Mouse (Mus musculus) small intestine, adult 2 months (tissue): ENCODE results near the gene 2210010C04Rik. TPM values are rescaled to one million over a fixed set of nuclear protein-coding genes. Genes with fewer than 3 reads are reported as not detected.

ENCODE experiments used
- H3K27ac ChIP-seq: fragments of 200-500 bp; 2 replicates; pipeline ENCODE4 v1.5.1; 2012; ENCODE audit warnings: low read depth, low read length, control low read depth, inconsistent platforms; ENCODE audit not compliant: insufficient read depth
- H3K27me3 ChIP-seq: fragments of 200-500 bp; 2 replicates; pipeline ENCODE4 v1.6.1; 2012; ENCODE audit warnings: mild to moderate bottlenecking, moderate library complexity, low read length, inconsistent platforms; ENCODE audit not compliant: control insufficient read depth, insufficient read depth
- H3K36me3 ChIP-seq: fragments of 200-500 bp; 2 replicates; pipeline ENCODE4 v1.6.1; 2012; ENCODE audit warnings: mild to moderate bottlenecking, low read length, control low read depth, inconsistent platforms; ENCODE audit not compliant: control insufficient read depth, insufficient read depth
- H3K4me1 ChIP-seq: fragments of 200-500 bp; 2 replicates; pipeline ENCODE4 v1.6.1; 2012; ENCODE audit warnings: low read length, inconsistent platforms, mixed read lengths; ENCODE audit not compliant: control insufficient read depth, insufficient read depth, insufficient read length
- H3K4me3 ChIP-seq: fragments of 200-500 bp; 2 replicates; pipeline ENCODE4 v1.5.1; 2012; ENCODE audit warnings: low read depth, mild to moderate bottlenecking, control low read depth, inconsistent platforms, low read length, moderate library complexity
- CTCF ChIP-seq: fragments of 200-500 bp; IDR thresholded peaks from 2 replicates; pipeline ENCODE4 v1.5.1; 2012; ENCODE audit warnings: low read depth, mild to moderate bottlenecking, control low read depth, inconsistent platforms, low read length, moderate library complexity, mixed read lengths; ENCODE audit not compliant: insufficient replicate concordance, insufficient read length; ENCODE audit errors: extremely low read depth
- POLR2A ChIP-seq: fragments of 200-500 bp; IDR thresholded peaks from 2 replicates; pipeline ENCODE4 v1.6.1; 2012; ENCODE audit warnings: low read depth, mild to moderate bottlenecking, control low read depth, inconsistent platforms, low read length, moderate library complexity
- WGBS: fragments of 180-500 bp; shearing (Covaris S2); methylation state at CpG from one replicate; pipeline ENCODE4 v1.1.7; 2018; 5-methylcytosine and 5-hydroxymethylcytosine counted together
- polyA plus RNA-seq: library from polyadenylated mRNA; depleted of rRNA; stranded (reverse); fragments of >200 nt; gene quantifications from 2 replicates; pipeline ENCODE4 v1.2.3, GENCODE M21; 2012

The 2210010C04Rik gene
- polyA plus RNA-seq, 1 experiment = 9.2 TPM

DNA sequence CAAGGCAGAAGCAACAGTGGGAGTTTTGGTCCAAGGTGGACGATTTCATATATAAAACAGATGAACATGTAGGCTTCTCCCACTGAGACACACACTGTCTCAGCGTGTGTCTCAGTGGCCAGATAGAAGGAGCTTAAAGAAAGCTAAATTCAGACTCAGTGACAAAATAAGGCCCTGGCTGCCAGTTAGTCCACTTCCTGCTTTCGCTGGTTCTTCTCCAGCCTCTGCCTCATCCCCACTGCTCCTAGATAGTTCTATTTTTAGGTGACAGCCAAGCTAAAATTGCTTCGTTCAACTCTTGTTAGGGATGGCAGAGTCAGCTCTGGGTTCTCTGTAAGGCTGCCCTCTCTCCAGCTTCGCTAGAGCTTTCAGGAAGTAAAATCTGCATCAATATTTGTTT, 22.3 kb upstream of the 2210010C04Rik start:
- WGBS = 68% methylated on average over 5 of the region's 5 CpGs
- H3K4me1 ChIP-seq = no peaks in the 10 kb centered on the region
- no peaks in the 10 kb centered on the region for H3K27me3 ChIP-seq
- no peaks in the 10 kb centered on the region for H3K36me3 ChIP-seq
- no peak overlapping the region for H3K4me3 ChIP-seq
- no peak overlapping the region for H3K27ac ChIP-seq
- TF ChIP-seq POLR2A = no peak
- no peak for TF ChIP-seq CTCF

DNA sequence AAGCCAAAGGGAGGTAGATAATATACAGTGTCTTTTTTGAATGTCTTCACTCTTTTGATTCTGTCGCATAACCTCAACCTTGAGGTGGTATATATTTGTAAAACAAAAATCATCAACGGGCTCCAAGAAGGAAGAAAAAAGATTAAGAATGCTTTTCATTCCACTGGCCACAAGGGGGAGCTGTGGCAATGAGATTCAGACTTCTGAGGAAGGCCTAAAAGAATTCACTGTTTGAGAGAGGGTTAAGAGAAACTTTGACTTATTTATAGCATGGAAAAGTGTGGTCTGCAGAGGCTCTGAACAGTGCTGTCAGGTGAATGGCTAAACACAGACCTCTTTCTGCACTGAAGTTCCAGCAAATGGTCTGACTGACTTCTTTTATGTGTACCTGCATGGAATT, 20.3 kb upstream of the 2210010C04Rik start:
- Histone ChIP-seq H3K36me3 (no peaks in the 10 kb centered on the region), H3K27me3 (no peaks in the 10 kb centered on the region), H3K4me3 (no peak overlapping the region), H3K4me1 (no peaks in the 10 kb centered on the region), H3K27ac (no peak overlapping the region)
- 20% methylated on average over 2 of the region's 2 CpGs for WGBS
- no peak for TF ChIP-seq POLR2A
- no peak for TF ChIP-seq CTCF

GRCm38 (mm10) chr6:41054379-41054778, 19.1 kb upstream of the 2210010C04Rik start:
- no peak for TF ChIP-seq CTCF
- TF ChIP-seq POLR2A = no peak
- Histone ChIP-seq H3K36me3 (no peaks in the 10 kb centered on the region), H3K27me3 (no peaks in the 10 kb centered on the region), H3K4me3 (no peak overlapping the region), H3K4me1 (no peaks in the 10 kb centered on the region), H3K27ac (no peak overlapping the region)
- 91% methylated on average over 2 of the region's 2 CpGs for WGBS

DNA sequence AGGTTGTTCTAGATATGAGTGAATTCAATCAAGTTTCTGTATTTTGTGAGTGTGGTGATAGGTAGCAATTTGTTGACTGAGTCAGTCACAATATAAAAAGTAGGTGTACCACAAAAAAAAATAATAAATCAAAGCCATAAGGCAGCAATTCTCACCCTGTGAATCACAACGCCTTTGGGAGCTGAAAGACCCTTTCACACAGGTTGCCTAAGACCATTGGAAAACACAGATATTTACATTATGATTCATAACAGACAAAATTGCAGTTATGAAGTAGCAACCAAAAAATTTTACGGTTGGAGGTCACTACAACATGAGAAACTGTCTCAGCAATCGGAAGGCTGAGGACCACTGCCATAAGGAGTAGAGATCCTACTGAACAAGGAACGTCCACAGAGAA, 16.5 kb upstream of the 2210010C04Rik start:
- no peaks in the 10 kb centered on the region for H3K4me1 ChIP-seq
- H3K27ac ChIP-seq = no peak overlapping the region
- H3K4me3 ChIP-seq = no peak overlapping the region
- no peak for TF ChIP-seq POLR2A
- TF ChIP-seq CTCF = no peak
- H3K27me3 ChIP-seq = no peaks in the 10 kb centered on the region
- 75% methylated on average over 4 of the region's 4 CpGs for WGBS
- H3K36me3 ChIP-seq = no peaks in the 10 kb centered on the region

- TF ChIP-seq CTCF (no peak), POLR2A (no peak)
- H3K27ac ChIP-seq = no peak overlapping the region
- no peak overlapping the region for H3K4me3 ChIP-seq
- H3K4me1 ChIP-seq = no peaks in the 10 kb centered on the region
- no peaks in the 10 kb centered on the region for H3K27me3 ChIP-seq
- no peaks in the 10 kb centered on the region for H3K36me3 ChIP-seq
- WGBS = 62% methylated on average over 1 of the region's 1 CpGs
These were observed 13.3 kb upstream of the 2210010C04Rik start for GRCm38 (mm10) chr6:41048602-41049001.

GRCm38 (mm10) chr6:41047961-41048360, 12.7 kb upstream of the 2210010C04Rik start:
- Histone ChIP-seq H3K4me3 (no peak overlapping the region), H3K27ac (no peak overlapping the region), H3K36me3 (no peaks in the 10 kb centered on the region), H3K27me3 (no peaks in the 10 kb centered on the region), H3K4me1 (no peaks in the 10 kb centered on the region)
- WGBS = 75% methylated on average over 1 of the region's 1 CpGs
- TF ChIP-seq CTCF = no peak
- no peak for TF ChIP-seq POLR2A

- TF ChIP-seq CTCF = no peak
- WGBS = 85% methylated on average over 1 of the region's 1 CpGs
- Histone ChIP-seq H3K4me3 (no peak overlapping the region), H3K27ac (no peak overlapping the region), H3K36me3 (no peaks in the 10 kb centered on the region), H3K4me1 (no peaks in the 10 kb centered on the region), H3K27me3 (no peaks in the 10 kb centered on the region)
These were observed 11.9 kb upstream of the 2210010C04Rik start for GRCm38 (mm10) chr6:41047202-41047601.

- WGBS = 44% methylated on average over 2 of the region's 2 CpGs
- no peak overlapping the region for H3K27ac ChIP-seq
- no peaks in the 10 kb centered on the region for H3K4me1 ChIP-seq
- no peak for TF ChIP-seq CTCF
- no peak for TF ChIP-seq POLR2A
- no peaks in the 10 kb centered on the region for H3K36me3 ChIP-seq
- no peak overlapping the region for H3K4me3 ChIP-seq
- no peaks in the 10 kb centered on the region for H3K27me3 ChIP-seq
These were observed 11.2 kb upstream of the 2210010C04Rik start for GRCm38 (mm10) chr6:41046553-41046952.
